Mouse (Mus musculus) lung, adult 2 months (tissue): ENCODE measurements at regions not wholly inside any gene's neighbourhood (a gene's known extent, or its start where the extent isn't known, plus 50 kb on each side); places are given as distances from the start of the nearest gene placed in this dataset.

Experiments used
- DNase-seq: peaks from one replicate; pipeline ENCODE4 v3.0.0; 2022
- H3K4me1 ChIP-seq: fragments of 200-500 bp; 2 replicates; pipeline ENCODE4 v1.6.1; 2011; ENCODE audit warnings: low read length; ENCODE audit not compliant: control insufficient read depth, insufficient read depth
- H3K4me3 ChIP-seq: fragments of 200-500 bp; replicated peaks from 2 replicates; pipeline ENCODE3; 2011; ENCODE audit warnings: low read depth, mild to moderate bottlenecking, control low read depth, low read length; ENCODE audit errors: extremely low read depth
- CTCF ChIP-seq: fragments of 200-500 bp; IDR thresholded peaks from 2 replicates; pipeline ENCODE4 v1.5.1; 2011; ENCODE audit warnings: mild to moderate bottlenecking, low read length, control low read depth; ENCODE audit not compliant: insufficient read depth
- POLR2A ChIP-seq: fragments of 200-500 bp; IDR thresholded peaks from 2 replicates; pipeline ENCODE4 v1.6.1; 2011; ENCODE audit warnings: low read depth, mild to moderate bottlenecking, control low read depth, low read length, borderline replicate concordance; ENCODE audit errors: extremely low read depth
- WGBS: fragments of 180-500 bp; shearing (Covaris S2); methylation state at CpG from one replicate; pipeline ENCODE4 v1.1.7; 2018; 5-methylcytosine and 5-hydroxymethylcytosine counted together

DNA sequence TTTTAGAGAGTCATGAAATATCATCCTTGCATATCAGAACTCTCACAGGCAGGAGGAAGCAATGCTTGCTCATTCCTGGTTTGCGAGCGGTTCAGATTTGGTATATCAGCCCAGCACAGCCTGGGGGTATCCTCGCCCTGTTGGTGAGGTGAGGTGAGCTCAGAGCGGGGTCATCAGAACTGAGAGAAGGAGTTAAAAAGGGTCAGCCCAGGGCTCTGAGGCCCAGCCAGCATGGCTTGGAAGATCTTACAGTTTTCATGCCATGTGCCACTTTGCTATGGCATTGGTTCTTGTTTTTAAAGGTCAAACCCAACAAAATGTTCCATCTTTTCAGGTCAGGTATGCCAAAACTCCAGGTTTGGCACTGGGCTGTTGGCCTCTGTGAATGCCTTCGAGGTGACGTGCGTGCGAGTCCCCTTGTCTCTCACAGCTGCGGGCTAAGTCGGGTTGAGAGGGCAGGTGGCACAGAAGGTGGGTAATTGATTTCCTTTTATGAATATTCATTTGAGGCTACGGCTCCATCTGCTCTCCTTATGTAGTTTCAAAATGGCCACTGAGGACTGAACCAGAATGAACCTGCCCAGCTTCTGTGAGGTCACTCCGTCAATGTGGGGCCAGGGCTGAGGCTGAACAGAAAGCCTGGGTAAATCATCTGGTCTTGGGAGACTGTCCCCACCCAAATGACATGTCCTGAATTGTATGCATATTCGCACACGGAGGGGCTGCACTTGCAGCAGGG lies 86.3 kb downstream of the Hhipl2 start:
- no peak for DNase-seq
- no peak overlapping the region for H3K4me3 ChIP-seq
- H3K4me1 ChIP-seq = no peaks in the 10 kb centered on the region
- 91% methylated on average over 14 of the region's 14 CpGs for WGBS
- TF ChIP-seq CTCF (no peak), POLR2A (no peak)

DNA sequence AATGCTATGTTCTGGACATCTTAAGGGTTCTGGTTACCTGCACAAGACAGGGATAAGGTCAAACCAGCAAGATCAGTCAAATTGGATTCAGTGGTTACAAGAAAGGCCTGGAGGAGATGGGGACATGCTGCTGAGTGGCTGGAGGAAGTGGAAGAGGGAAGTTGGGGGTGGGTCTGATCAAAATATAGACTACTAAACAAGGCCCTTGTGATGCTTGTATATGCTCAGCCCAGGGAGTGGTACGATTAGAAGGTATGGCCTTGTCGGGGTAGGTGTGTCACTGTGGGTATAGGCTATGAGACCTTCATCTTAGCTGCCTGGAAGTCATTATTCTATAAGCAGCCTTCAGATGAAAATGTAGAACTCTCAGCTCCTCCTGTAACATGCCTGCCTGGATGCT lies 89.9 kb downstream of the Hhipl2 start:
- no peak for DNase-seq
- TF ChIP-seq POLR2A (no peak), CTCF (no peak)
- Histone ChIP-seq H3K4me3 (no peak overlapping the region), H3K4me1 (no peaks in the 10 kb centered on the region)
- 84% methylated on average over 2 of the region's 2 CpGs for WGBS

DNA sequence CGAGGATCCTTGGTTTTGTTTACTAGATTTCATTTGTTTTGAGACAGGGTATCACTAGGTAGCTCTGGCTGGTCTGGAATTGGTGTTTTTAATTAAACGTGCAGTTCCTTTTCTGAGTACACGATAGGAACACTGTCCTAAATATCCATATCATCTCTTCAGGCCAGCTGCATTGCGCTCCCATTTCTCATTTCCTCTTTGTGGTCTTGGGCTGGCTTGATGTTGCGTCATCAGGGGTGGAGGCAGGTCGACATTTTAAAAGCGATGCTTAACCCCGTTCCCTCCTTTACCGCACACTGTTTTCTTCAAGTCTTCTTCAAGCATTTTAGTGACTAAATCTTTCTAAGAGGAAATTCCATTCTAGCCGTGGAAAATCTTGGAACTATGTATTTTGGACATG lies 92.7 kb downstream of the Hhipl2 start:
- no peak for TF ChIP-seq CTCF
- TF ChIP-seq POLR2A = no peak
- H3K4me3 ChIP-seq = no peak overlapping the region
- H3K4me1 ChIP-seq = no peaks in the 10 kb centered on the region
- no peak for DNase-seq
- WGBS = 66% methylated on average over 10 of the region's 10 CpGs

DNA sequence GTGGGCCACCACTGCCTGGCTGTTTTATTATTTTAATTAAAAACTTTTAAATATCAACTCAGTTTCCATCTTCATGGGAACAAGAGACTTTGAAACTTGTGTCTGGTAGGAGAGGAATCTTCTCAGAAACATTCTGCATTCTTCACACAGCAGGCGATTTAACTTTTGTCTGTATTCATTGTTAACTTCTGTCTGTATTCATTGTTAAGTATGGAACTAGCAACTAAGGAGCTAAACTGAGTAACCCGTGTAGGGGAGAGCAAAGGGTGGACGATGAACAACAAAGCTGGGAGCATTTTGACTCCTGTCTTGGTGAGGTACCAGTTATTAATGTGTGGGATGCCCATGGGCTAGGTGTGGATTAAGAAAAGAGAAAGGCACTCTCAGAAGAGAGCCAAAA lies 95.9 kb downstream of the Hhipl2 start:
- Histone ChIP-seq H3K4me3 (no peak overlapping the region), H3K4me1 (no peaks in the 10 kb centered on the region)
- TF ChIP-seq CTCF = no peak
- TF ChIP-seq POLR2A = no peak
- WGBS = 84% methylated on average over 3 of the region's 3 CpGs
- no peak for DNase-seq

- Histone ChIP-seq H3K4me3 (no peak overlapping the region), H3K4me1 (no peaks in the 10 kb centered on the region)
- TF ChIP-seq CTCF (no peak), POLR2A (no peak)
- 73% methylated on average over 15 of the region's 15 CpGs for WGBS
- no peak for DNase-seq
These were observed 96.4 kb downstream of the Hhipl2 start for GRCm38 (mm10) chr1:183514281-183514983.

- Histone ChIP-seq H3K4me1 (no peaks in the 10 kb centered on the region), H3K4me3 (no peak overlapping the region)
- no peak for DNase-seq
- 56% methylated on average over 2 of the region's 2 CpGs for WGBS
- TF ChIP-seq POLR2A (no peak), CTCF (no peak)
These were observed 96.9 kb downstream of the Hhipl2 start for GRCm38 (mm10) chr1:183514984-183515287.

- no peak for DNase-seq
- Histone ChIP-seq H3K4me1 (no peaks in the 10 kb centered on the region), H3K4me3 (no peak overlapping the region)
- TF ChIP-seq POLR2A = no peak
- TF ChIP-seq CTCF = no peak
- 58% methylated on average over 4 of the region's 4 CpGs for WGBS
These were observed 98.2 kb downstream of the Hhipl2 start for GRCm38 (mm10) chr1:183516167-183516566.

- 87% methylated on average over 4 of the region's 4 CpGs for WGBS
- TF ChIP-seq POLR2A (no peak), CTCF (no peak)
These were observed 99.2 kb downstream of the Hhipl2 start for GRCm38 (mm10) chr1:183517236-183517635.

DNA sequence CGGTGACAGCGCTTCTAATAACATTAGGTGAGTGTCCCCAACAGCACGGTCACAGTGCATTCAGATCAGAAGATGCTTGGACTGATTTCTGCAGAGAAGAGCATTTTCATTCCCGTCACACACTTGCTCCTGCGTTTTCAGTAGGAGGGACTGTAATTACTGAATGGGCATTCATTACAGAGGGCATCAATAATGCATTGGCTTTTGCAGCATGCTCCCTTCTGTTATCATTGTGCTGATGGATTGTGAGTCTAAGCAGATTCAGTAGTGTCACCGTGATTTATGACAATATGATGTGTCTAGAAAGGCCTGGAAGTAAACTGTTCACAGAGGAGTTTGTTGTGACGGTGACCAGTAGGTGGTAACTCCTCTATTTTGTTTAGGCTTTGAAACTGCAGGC lies 103.6 kb downstream of the Hhipl2 start:
- DNase-seq = no peak
- 75% methylated on average over 7 of the region's 7 CpGs for WGBS
- no peaks in the 10 kb centered on the region for H3K4me1 ChIP-seq
- H3K4me3 ChIP-seq = no peak overlapping the region
- TF ChIP-seq CTCF (no peak), POLR2A (no peak)

More at GRCm38 (mm10) chr1:183517236-183517635, 99.2 kb downstream of the Hhipl2 start:
- Histone ChIP-seq H3K4me1 (no peaks in the 10 kb centered on the region), H3K4me3 (no peak overlapping the region)
- no peak for DNase-seq

DNA sequence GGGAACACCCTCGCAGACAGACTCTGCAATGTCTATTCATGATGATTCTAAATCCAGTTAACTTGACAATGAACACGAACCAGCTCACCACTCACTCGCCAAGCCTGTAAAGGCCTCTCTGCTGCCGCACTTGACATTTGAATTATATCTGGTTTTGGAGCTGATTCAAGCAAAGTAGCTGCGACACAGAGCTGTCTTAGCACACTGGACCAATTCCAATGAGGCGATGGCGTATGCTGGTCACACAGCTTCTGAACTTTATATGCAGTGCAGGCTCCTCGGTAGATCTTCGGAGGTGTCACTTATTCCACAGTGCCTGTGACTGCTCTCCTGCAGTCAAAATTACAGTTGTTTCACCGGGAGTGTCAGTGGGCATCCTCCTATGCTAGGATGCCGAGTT lies 115.4 kb downstream of the Hhipl2 start:
- DNase-seq = no peak
- no peaks in the 10 kb centered on the region for H3K4me1 ChIP-seq
- TF ChIP-seq CTCF = no peak
- no peak for TF ChIP-seq POLR2A
- no peak overlapping the region for H3K4me3 ChIP-seq
- 78% methylated on average over 11 of the region's 11 CpGs for WGBS
